ENCODE assay signal across 26 mouse cellular contexts in the genomic region with DNA sequence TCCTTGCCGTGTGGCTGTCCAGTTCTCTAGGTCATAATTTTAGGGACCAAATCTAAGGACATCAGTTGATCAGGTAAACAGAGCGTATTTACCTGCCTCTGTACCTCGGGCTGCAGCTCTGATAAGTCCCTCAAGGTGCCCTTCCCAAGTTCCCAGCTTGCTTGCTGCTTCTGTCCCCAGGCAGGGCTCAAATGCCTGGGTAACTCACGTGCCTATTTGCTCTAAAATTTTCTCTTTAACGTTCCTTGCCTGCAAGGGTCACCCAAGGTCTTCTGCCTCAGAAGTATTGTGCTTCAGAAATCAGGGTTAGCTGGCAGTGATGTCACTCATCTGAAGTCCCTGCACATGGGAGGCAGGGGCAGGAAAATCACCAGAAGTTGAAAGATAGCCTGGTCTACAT. TPM values are rescaled to one million over a fixed set of nuclear protein-coding genes. Genes with fewer than 3 reads are reported as not detected.
DNase-seq lines count a peak whose midpoint lies in the region; ATAC-seq and TF ChIP-seq lines count a peak whose summit lies in the region.
"Had no signal": no experiment of that assay in that cellular context is flagged by ENCODE, and none has a peak within 500 bp of the region (broad histone marks: within the 10 kb centered on the region; RNA-seq: fewer than 3 reads in every experiment).

No protein-coding gene starts in this region.

- no peak for TF ChIP-seq EP300 in heart, adult 2 months (IDR thresholded peaks at IDR 0.05; ENCODE audit: insufficient read depth, low read depth, low read length)
- TF ChIP-seq EP300 in heart, postnatal 0 days (IDR thresholded peaks at IDR 0.05; ENCODE audit: low read depth): no peak

- ATAC-seq in heart, postnatal 0 days (ENCODE audit: insufficient read depth, low read depth): 0 out of 2 replicates have a peak, but pooled peaks have one; percentile 27
- ATAC-seq: forebrain, embryonic 14.5 days; hindbrain, embryonic 16.5 days; inflammation-experienced regulatory T-cells, adult 6 months had no signal

- intact Hi-C loops in heart, adult 2 months (cut with DNase I): no loop called here
- intact Hi-C loops in heart, postnatal 25 days (cut with DNase I): loop anchor here (5.0 kb wide), 2 partner anchors 40 to 485 kb away; partner anchors contain the start of gene Cbwd1
- intact Hi-C loops in heart, postnatal 36 days (cut with DNase I): no loop called here

- H3K27me3 ChIP-seq in heart, adult 2 months (ENCODE audit: control insufficient read depth, insufficient read depth, low read length): no peaks in the 10 kb centered on the region
- no peaks in the 10 kb centered on the region for H3K27me3 ChIP-seq in heart, postnatal 0 days (ENCODE audit: control insufficient read depth, insufficient read depth, low read length)
- H3K27me3 ChIP-seq: embryonic facial prominence, embryonic 15.5 days; hindbrain, embryonic 12.5 days had no signal

- H3K9me3 ChIP-seq in heart, postnatal 0 days (replicated peaks; ENCODE audit: control insufficient read depth, low read length): no peaks in the 10 kb centered on the region
- H3K9me3 ChIP-seq: embryonic facial prominence, embryonic 15.5 days; forebrain, embryonic 10.5 days; hindbrain, embryonic 12.5 days had no signal

- no peaks in the 10 kb centered on the region; the same call in 1 of the 2 replicates for H3K4me1 ChIP-seq in heart, adult 2 months (ENCODE audit: control insufficient read depth, insufficient read depth, low read length)
- H3K4me1 ChIP-seq in heart, postnatal 0 days (ENCODE audit: control insufficient read depth, insufficient read depth): no peaks in the 10 kb centered on the region
- H3K4me1 ChIP-seq: embryonic facial prominence, embryonic 15.5 days; forebrain, embryonic 10.5 days; hindbrain, embryonic 12.5 days had no signal

- WGBS in heart, adult 2 months: 46% methylated on average over 5 of the region's 5 CpGs
- 31% methylated on average over 5 of the region's 5 CpGs for WGBS in heart, postnatal 0 days

- peak overlapping the region; percentile 20; the same call in 1 of the 2 replicates for H3K4me3 ChIP-seq in heart, adult 2 months
- no peak overlapping the region for H3K4me3 ChIP-seq in heart, postnatal 0 days (ENCODE audit: low read depth, low read length)
- H3K4me3 ChIP-seq: embryonic facial prominence, embryonic 15.5 days; erythroblast, embryonic 14.5 days; forebrain, embryonic 10.5 days; gastrocnemius, adult 2 months; hindbrain, embryonic 12.5 days had no signal

- no peak overlapping the region for H3K9ac ChIP-seq in heart, adult 2 months (ENCODE audit: low read depth, low read length)
- H3K9ac ChIP-seq in heart, postnatal 0 days (replicated peaks; ENCODE audit: low read depth, low read length): no peak overlapping the region
- H3K9ac ChIP-seq: embryonic facial prominence, embryonic 15.5 days; hindbrain, embryonic 12.5 days had no signal

- H3K27ac ChIP-seq in heart, adult 2 months: peak overlapping the region; percentile 70
- H3K27ac ChIP-seq in heart, postnatal 0 days (ENCODE audit: low read depth): no peak overlapping the region
- H3K27ac ChIP-seq: embryonic facial prominence, embryonic 15.5 days; forebrain, embryonic 10.5 days; gastrocnemius, adult 2 months; hindbrain, embryonic 12.5 days had no signal

- no peak for TF ChIP-seq CTCF in heart, adult 2 months (IDR thresholded peaks at IDR 0.05)
- TF ChIP-seq CTCF in heart, postnatal 0 days (IDR thresholded peaks at IDR 0.05; ENCODE audit: low read depth): no peak

- no peak for TF ChIP-seq POLR2A in heart, adult 2 months (IDR thresholded peaks at IDR 0.05; ENCODE audit: insufficient read depth, low read depth, low read length)

- H3K4me2 ChIP-seq in heart, postnatal 0 days (ENCODE audit: low read depth, low read length): no peak overlapping the region
- H3K4me2 ChIP-seq: embryonic facial prominence, embryonic 15.5 days; hindbrain, embryonic 12.5 days had no signal

- no peaks in the 10 kb centered on the region for H3K36me3 ChIP-seq in heart, adult 2 months (ENCODE audit: control insufficient read depth, insufficient read depth, low read length)
- H3K36me3 ChIP-seq in heart, postnatal 0 days (replicated peaks; ENCODE audit: control insufficient read depth, insufficient read depth, low read length): no peaks in the 10 kb centered on the region
- H3K36me3 ChIP-seq: embryonic facial prominence, embryonic 15.5 days; forebrain, embryonic 10.5 days; hindbrain, embryonic 12.5 days had no signal

- DNase-seq in heart, adult 2 months: no peak
- DNase-seq in heart, postnatal 25 days (ENCODE audit: low spot score): no peak
- DNase-seq in heart, postnatal 0 days (ENCODE audit: low spot score): no peak
- no peak for DNase-seq in heart, postnatal 36 days
- DNase-seq in kidney, adult 9 months: peak; percentile 42
- DNase-seq in kidney, postnatal 4 days: no peak
- DNase-seq: adrenal gland, postnatal 10 days; cerebellum, adult 11 months; cerebellum, adult 8-10 months; cerebellum, postnatal 14 days; embryo, embryonic 11 days; gastrocnemius, adult 2 months; gastrocnemius, postnatal 25 days had no signal

- H3K79me2 ChIP-seq in heart, adult 2 months (replicated peaks; ENCODE audit: control insufficient read depth, insufficient read depth, low read length): no peaks in the 10 kb centered on the region

RNA-seq across cellular contexts. Expression of gene Dmrt1, which starts 58.0 kb away (rescaled TPM):
- not detected for total RNA-seq in heart, adult 2 months (2021)
- not detected in 2 replicates for polyA plus RNA-seq in heart, adult 2 months (2012; rRNA removed)
- not detected for total RNA-seq in heart, postnatal 25 days (2021)
- not detected in 2 replicates for total RNA-seq in heart, postnatal 0 days (2014; rRNA removed; ENCODE audit: low replicate concordance)
- not detected in 2 replicates for polyA plus RNA-seq in heart, postnatal 0 days (2015; fragmentation: Nextera tagmentation; extraction: Ambion mirVana)
- not detected for total RNA-seq in heart, postnatal 36 days (2021)
- total RNA-seq: adrenal gland, postnatal 10 days; adrenal gland, postnatal 4 days; common myeloid progenitor, adult 5-6 weeks; gastrocnemius, adult 2 months; gastrocnemius, postnatal 25 days; granulocyte monocyte progenitor cell, adult 5-6 weeks; MEL had no signal
- polyA plus RNA-seq: C2C12; erythroblast, embryonic 14.5 days; heart, embryonic 16.5 days; hindbrain, embryonic 12.5 days; hindbrain, embryonic 16.5 days; inflammation-experienced regulatory T-cells, adult 6 months had no signal
